Mouse (Mus musculus): ENCODE measurements around the gene Dnaaf1.

Dnaaf1 gene

DNA sequence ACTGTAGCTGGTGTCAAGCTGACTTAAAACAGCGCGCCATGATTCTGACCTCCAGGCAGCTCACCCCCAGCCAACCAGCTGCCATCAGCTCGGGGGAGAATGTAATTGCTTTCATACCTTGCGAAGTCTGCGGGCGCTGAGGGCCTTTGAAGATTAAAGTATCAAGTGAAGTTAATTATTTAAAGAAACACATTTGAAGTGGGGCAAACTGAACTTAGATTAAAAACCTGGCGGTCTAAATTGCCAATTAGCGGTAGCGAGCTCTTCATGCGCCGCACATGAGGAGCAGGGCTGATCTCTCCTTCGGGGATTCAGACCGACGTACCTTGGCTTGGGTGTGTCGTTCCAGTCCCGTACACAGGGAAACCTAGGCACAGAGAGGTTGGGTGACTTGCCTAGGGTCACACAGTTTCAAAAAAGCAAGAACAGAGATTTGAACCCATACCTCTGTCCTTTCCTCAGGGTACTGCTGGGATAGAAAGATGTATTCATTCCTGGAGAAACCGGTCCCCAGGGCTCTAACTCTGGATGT, 69.5 kb downstream of the Dnaaf1 start:
- in situ Hi-C loops (cut with MboI; ENCODE audit: unreplicated experiment in 2 of 2) = no loop called here

DNA sequence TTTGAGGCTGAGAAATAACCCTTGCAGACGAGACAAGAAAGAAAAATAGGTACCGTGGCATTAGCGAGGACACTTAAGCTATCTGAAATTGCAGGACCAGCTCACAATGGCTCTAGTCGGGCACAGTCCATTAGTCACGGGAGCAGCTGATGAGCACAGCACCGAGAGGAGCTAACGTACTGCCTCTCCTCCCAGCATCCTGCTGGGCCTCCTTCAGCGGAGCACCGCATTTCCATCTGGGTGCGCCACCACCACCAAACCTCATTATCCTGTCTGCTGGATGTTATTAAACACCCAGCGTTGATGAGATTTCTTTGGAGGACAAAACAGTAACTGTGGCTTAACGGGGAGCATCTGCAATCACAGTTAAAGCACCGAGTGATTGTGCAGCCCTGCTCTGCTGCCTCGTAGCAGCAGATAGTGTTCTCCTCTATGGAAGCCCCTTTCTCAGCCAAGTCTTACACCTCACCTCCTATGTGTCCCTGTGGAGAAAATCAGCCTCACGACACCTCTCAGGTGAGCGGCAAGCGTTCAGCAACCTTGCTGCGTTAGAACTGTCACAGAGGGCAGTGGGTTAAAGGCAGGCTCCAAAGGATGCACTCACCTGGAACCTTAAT, 70.1 kb downstream of the Dnaaf1 start:
- in situ Hi-C loops (cut with MboI; ENCODE audit: unreplicated experiment in 2 of 2) = no loop called here

DNA sequence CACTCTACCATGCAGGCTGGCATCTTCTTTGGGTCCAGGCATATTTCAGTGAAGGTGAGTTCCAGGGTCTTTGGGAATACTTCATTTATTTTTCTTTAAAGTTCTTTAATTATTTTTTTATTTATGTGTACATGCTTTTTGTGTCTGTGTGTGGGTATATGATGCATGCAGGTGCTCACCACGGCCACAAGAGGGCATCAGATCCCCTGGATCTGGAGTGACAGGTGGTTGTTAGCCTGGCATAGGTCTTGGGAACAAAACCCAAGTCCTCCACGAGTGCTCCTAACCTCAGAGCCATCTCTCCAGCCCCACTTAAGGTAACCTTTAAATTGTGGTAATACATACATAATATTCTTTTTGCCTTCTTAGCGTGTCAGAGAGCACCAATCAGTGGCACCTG, 71.2 kb downstream of the Dnaaf1 start:
- in situ Hi-C loops (cut with MboI; ENCODE audit: unreplicated experiment in 2 of 2) = no loop called here

DNA sequence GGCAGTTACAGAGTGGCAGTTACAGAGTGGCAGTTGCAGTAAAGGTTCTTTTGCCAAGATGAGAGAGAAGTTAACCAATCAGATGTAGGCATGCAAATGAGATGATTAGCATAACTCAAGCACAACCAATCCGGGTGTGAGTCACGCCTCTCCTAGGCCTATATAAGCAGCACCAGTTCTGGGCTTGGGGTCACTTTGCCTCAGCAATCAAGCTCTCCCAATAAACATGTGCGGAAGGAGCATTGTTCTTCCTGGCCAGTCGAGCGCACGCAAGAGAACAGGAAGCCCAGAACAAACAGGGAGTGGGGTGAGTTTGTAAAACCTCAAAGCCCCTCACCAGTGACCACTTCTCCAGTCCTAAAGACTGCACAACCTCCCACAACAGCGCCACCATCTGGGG, 71.8 kb downstream of the Dnaaf1 start:
- in situ Hi-C loops (cut with MboI; ENCODE audit: unreplicated experiment in 2 of 2) = no loop called here

Data from v-Abl transformed pro-B cells (cell line).